Mouse (Mus musculus): Measurements from ENCODE around the gene Macrod1. TPM values are rescaled to one million over a fixed set of nuclear protein-coding genes. Genes with fewer than 3 reads are reported as not detected.
"Not testable (repeated sequence)": the region's sequence is repeated elsewhere in the genome, so short reads cannot be mapped to it uniquely, and the experiment has no call there.

Macrod1 gene
- total RNA-seq, 2 experiments from 2014 or later, result 32.4 to 35.0 TPM

GRCm38 (mm10) chr19:7054772-7055171 is 1.8 kb upstream of the Macrod1 start:
- no peak for DNase-seq (ENCODE audit: low spot score in 2 of 2)

DNA sequence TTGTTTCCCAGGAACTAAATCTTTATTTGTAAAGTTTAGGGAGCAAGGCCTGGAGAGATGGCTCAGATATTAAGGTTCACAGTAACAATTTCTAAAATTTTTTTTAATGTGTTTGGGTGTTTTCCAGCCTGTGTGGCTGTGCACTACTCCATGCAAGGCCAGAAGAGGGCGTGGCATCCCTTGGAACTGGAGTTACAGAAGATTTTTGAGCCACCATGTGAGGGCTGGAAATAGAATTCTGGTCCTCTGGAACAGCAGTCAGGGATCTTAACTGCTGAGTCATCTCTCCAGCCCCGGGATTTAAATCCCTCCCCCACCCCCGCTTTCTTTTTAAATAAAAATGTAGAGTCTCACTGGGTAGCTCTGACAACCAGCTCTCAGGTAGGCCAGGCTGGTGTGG is 1.4 kb upstream of the Macrod1 start:
- DNase-seq (ENCODE audit: low spot score in 2 of 2), result no peak

GRCm38 (mm10) chr19:7057126-7057721 is 614 bp downstream of the Macrod1 start:
- peak; percentile 44 to 57 for DNase-seq (ENCODE audit: low spot score in 2 of 2)

GRCm38 (mm10) chr19:7057722-7058207 is 1.2 kb downstream of the Macrod1 start:
- peak; percentile 58 to 74 for DNase-seq (ENCODE audit: low spot score in 2 of 2)

DNA sequence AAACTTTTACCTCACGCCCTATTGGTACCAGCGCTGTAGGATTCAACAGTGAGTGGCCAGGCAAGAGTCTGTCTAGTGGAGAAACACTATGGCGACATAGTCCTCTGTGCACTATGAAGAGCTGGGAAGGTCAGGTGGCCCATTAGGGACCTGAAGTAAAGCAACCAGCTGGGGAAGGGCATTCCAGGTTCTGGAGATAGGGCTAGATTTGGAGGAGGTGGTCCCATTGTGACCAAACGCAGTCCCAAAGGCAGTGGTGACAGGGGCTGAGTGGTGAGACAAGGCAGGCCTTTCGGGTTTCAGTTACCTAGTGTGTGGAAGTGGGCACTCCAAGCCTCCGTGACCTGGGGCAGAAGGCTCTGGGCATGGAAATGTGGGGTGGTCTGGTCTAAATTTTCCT is 1.9 kb downstream of the Macrod1 start:
- no peak for DNase-seq (ENCODE audit: low spot score in 2 of 2)

DNA sequence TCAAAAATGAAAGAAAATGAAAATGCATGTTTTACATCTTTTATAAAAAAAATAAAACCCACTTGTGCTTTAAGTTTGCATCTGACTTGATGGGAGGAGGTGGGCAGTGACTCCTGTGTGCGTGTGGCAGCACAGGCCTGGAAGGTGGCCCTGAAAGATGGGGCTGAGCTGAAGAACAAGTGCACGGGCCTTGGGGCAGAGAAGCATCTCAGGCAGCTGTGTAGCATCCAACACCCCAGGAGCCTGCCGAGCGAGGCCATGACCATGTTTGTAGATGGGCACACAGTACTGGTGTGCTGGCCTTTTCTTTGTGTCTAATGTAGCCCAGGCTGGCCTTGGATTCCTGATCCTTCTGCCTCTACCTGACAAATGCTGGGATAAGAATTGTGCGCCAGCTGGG is 5.5 kb downstream of the Macrod1 start:
- DNase-seq (ENCODE audit: low spot score in 2 of 2), result no peak

- no peak for DNase-seq (ENCODE audit: low spot score in 2 of 2)
These were observed 6.3 kb downstream of the Macrod1 start for GRCm38 (mm10) chr19:7062916-7063315.

- peak; percentile 67 to 72 for DNase-seq (ENCODE audit: low spot score in 2 of 2)
These were observed 8.0 kb downstream of the Macrod1 start for GRCm38 (mm10) chr19:7064571-7064970.

DNA sequence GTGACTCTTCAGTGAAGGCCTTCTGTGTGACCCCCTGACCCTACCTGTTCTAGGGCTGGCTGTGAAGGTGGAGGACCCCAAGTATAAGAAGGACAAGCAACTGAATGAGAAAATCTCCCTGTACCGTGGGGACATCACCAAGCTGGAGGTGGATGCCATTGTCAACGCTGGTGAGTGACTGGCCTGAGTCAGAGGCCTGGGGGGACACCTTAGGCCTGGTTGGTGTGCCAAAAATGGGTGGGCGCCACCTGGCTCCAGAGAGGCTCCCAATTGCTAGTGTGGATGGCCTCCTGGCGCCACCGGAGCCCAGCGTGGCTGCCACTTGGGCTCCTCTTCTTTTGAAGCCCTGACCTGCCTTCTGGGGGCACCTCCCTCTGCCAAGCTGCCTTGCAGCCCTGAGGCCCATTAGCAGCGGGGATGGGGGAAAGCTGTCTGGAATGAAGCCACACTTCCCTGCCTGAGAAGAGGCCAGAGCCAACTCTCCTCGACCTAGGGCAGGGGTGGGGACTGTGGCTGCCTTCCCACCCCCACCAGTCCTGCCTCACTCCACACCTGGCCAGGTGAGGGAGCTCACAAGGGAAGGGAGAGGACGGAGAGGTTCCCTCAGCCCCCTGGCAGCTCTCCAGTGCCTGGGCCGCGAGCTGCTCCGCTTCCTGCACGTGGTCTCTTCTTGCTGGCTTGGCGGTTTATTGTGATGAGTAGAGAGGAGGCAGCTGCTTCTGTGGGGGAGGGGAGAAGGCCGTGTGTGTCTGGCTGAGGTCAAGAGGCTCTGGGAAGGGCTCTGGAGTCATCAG is 9.6 kb downstream of the Macrod1 start:
- no peak for DNase-seq (ENCODE audit: low spot score in 2 of 2)

GRCm38 (mm10) chr19:7066828-7067342 is 10.3 kb downstream of the Macrod1 start:
- no peak for DNase-seq (ENCODE audit: low spot score in 2 of 2)

- DNase-seq (ENCODE audit: low spot score in 2 of 2), result no peak
These were observed 10.9 kb downstream of the Macrod1 start for GRCm38 (mm10) chr19:7067344-7068050.

- peak; percentile 60 to 72 for DNase-seq (ENCODE audit: low spot score in 2 of 2)
These were observed 11.5 kb downstream of the Macrod1 start for GRCm38 (mm10) chr19:7068136-7068535.

DNA sequence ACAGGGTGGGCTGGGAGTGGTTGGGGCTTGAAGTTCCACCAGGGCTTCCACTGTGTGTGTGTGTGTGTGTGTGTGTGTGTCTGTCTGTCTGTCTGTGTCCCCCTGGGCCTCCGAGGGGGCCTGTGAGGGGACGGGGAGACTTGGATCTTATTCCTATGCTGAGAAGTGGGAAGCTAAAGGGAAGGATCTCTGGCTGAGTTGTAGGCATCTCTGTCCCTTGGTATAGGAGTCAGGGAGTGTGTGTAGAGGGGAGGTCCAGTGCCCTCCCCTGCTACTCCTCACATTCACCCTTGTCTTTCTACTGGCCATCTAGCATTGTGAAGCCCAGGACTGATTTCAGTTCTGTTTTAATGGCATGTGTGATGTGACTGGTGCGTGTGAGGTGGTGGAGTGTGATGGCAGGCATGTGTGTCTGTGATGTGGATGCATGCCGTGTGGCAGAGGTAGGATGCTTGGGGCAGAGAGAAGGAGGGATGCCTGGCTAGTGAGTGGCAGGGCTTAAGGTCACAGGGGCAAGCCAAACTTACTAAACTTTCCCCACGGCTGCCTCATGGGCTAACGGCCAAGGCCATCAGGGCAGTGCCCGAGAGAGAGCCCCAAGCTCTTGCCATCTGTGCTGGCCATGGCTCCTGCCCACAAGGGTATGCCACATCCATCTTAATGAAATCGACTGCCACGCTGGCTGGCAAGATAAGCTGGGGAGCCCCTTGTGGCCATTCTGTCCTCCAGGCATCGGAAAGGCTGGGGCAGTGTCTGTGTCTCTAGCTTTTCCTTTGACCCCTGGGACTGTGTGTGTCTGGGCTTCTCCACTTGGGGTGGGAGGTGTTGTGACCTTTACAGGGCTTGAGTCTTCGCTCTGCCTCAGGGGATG is 12.3 kb downstream of the Macrod1 start:
- no peak for DNase-seq (ENCODE audit: low spot score in 2 of 2)

GRCm38 (mm10) chr19:7069781-7070763 is 13.5 kb downstream of the Macrod1 start:
- DNase-seq (ENCODE audit: low spot score in 2 of 2), result no peak

DNA sequence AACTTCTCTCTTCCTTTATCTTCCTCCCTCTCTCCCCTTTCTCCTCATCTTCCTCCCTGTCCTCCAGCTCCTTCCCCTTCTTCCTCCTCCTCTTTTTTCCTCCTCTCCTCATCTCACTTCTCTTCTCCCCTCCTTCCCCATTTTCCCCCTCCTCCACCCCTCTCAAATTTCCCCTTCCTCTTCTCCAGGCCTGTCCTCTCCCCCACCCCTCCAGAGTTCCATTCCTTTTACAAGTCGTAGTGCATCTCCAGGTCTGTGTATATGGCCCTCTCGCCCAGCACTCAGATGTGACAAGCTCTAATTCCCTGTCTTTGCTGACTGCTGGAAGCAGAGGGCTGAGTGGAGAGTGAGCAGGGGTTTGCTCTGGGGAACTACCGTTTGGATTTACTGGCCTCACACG is 14.2 kb downstream of the Macrod1 start:
- no peak for DNase-seq (ENCODE audit: low spot score in 2 of 2)

- DNase-seq (ENCODE audit: low spot score in 2 of 2), result no peak
These were observed 15.6 kb downstream of the Macrod1 start for GRCm38 (mm10) chr19:7072221-7072620.

DNA sequence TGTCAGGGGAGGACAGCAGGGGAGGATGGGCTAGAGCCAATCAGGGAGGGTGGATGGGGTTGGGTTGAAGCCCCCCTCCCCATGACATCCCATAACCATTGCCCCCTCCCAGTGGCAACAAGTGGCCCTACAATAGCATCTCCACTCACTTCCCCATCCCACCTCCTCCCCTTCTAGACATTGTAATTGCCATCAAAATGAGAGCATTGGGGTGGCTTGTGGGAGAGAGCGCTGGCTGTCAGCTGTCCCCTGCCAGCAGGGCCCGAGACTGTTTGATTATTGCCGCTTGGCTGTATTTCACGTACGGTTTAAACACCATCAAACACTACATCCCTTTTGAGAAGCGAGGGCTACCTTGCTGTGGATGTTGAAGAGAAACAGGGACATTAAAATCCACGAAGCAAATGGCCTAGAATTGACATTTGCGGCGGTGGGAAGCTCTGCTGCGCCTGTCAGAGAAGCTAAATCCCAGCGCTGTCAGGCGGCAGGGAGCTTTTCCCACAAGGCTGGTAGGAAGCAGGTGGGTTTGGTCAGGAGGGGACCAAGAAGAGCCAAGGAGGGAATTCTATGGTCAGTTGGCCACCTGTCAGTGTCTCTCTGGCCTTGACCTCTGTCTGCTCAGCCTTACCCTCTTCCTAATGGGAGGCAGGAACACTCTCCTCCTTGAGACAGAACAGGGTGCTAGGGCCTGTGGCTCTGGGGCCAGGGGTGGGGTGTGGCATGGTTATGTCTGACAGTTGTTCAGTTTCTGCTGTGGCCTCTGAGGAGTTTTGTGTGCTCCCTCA is 17.6 kb downstream of the Macrod1 start:
- DNase-seq (ENCODE audit: low spot score in 2 of 2), result no peak

DNA sequence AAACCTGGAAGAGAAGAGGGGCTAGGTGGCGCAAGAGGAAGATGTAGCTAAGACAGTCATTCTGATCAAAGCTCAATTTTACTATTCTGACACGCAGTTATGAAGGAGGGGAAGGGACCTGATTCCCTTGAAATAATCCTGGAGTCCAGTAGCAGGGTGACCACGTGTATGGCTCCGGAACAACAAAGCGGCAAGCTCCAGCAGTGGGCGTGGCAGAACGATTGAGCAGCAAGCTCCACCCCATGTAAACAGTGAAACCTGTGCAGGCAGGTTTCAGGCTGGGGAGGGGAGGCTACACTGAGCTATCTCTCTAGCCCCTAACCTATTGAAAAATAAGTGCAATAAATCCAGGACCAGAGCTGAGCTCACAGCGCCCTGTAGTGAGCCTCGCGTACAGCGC is 18.7 kb downstream of the Macrod1 start:
- DNase-seq (ENCODE audit: low spot score in 2 of 2), result not testable (repeated sequence)

DNA sequence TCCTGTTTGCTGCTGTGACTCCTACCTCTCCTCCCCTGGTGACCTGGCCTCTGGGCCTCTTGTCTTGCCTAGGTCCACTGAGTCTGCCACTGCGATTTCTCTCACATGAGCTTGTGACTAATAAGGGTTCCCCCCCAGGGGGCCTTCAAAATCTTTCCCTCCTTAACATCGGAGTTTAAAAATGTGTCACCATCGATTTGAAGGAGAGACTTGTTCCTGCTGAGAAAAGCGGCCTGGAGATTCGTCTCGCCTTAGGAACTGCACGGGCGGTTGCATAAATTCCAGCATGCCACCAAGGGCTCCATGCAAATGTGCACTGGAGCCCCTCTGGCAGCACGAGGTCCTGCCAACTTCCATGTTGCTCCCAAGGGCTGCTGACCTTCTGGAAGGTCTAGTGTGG is 21.1 kb downstream of the Macrod1 start:
- no peak for DNase-seq (ENCODE audit: low spot score in 2 of 2)

Data from adrenal gland, postnatal 4 days (tissue).